18 mouse cellular contexts compared by ENCODE assay signal in the genomic region with DNA sequence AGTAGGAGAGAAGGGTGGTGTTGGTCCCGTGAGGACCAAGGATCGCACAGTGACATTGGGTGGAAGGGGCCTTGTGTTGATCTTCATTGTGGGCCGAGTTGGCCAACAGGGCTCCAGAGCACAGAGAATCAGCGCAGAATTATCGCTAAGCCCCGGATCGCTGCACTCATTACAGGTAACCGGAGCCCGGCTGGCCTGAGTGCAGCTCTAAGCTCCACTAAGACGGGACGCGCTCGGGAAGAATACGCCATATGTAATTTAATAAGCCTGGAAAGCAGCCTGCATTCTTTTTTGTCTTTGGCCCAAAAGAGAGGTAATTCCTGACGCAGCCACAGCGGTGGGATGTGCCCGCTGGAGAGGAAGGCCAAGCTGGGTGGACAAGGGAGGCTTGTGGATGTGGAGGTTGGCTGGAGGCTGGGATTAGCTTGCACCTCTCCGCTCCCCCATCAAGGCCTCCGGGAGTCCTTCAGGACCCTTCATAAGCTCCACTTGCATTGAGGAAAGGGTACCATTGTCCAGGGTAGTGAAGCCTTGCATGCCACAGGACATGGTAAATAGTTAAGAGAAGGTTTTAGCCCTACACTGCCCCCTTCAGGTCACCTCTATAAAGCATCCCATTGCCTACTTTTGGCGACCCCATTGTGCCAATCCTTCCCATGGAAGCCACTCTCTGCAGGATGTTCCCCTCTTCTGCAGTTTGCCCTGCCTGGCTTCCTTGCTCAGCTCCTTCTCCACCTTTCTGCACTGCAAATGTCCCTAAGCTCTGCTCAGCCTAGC.
DNase-seq lines count a peak whose midpoint lies in the region; ATAC-seq and TF ChIP-seq lines count a peak whose summit lies in the region.
"Had no signal": no experiment of that assay in that cellular context is flagged by ENCODE, and none has a peak within 500 bp of the region (broad histone marks: within the 10 kb centered on the region; RNA-seq: fewer than 3 reads in every experiment).

No protein-coding gene starts in this region.

- peak; percentile 67 for TF ChIP-seq CTCF in layer of hippocampus, adult 2 months (conservative IDR thresholded peaks at IDR 0.05)

- DNase-seq in embryo, embryonic 10 days (ENCODE audit: low spot score): peak; percentile 28
- no peak for DNase-seq in embryo, embryonic 11 days
- DNase-seq in layer of hippocampus, adult 2 months (ENCODE audit: low spot score in 2 of 2): peak in 1 of 2 experiments; percentile 11
- DNase-seq in layer of hippocampus, adult 9-11 months: no peak
- peak; percentile 26 for DNase-seq in WW6 (ENCODE audit: low read depth, low spot score)
- DNase-seq in layer of hippocampus, postnatal 10 days (ENCODE audit: low spot score in 2 of 2): no peak
- no peak for DNase-seq in B cell, adult 2 months
- DNase-seq: adrenal gland, adult 8-10 months; cerebellum, postnatal 36 days; gastrocnemius, postnatal 14 days; kidney, adult 9 months; lung, postnatal 4 days had no signal

- 0 out of 2 replicates have a peak, but pooled peaks have one; percentile 30 for ATAC-seq in granulocyte monocyte progenitor cell, adult 5-6 weeks (replicated peaks; ENCODE audit: poor library complexity, severe bottlenecking)
- ATAC-seq: forebrain, embryonic 13.5 days; midbrain, embryonic 15.5 days had no signal

- no peak overlapping the region for H3K4me3 ChIP-seq in layer of hippocampus, adult 2 months
- H3K4me3 ChIP-seq: forebrain, embryonic 13.5 days; hindbrain, embryonic 13.5 days; midbrain, embryonic 15.5 days; neural tube, embryonic 12.5 days had no signal

- H3K27ac ChIP-seq in layer of hippocampus, adult 2 months: no peak overlapping the region
- H3K27ac ChIP-seq: forebrain, embryonic 13.5 days; hindbrain, embryonic 13.5 days; liver, embryonic 14.5 days; midbrain, embryonic 15.5 days; neural tube, embryonic 12.5 days had no signal

Comparison
In these comparisons a context has a peak if more than half of its experiments do, and no peak if none do; other contexts are left out.
1. DNase-seq: peak in embryo, embryonic 10 days (single experiment) and WW6 (single experiment); none in embryo, embryonic 11 days (single experiment), layer of hippocampus, adult 9-11 months (single experiment), layer of hippocampus, postnatal 10 days (0 of 2) and B cell, adult 2 months (0 of 2).